Mouse (Mus musculus): ENCODE measurements around the gene Smim9.
"Not testable (repeated sequence)": the region's sequence is repeated elsewhere in the genome, so short reads cannot be mapped to it uniquely, and the experiment has no call there.

Smim9 gene

GRCm38 (mm10) chrX:75163670-75164069, at the start of gene Smim9:
Gene Smim9 (minus strand): TSS chrX:75163770.
- no peak for DNase-seq (ENCODE audit: low read depth)

GRCm38 (mm10) chrX:75155576-75156243, 7.9 kb downstream of the Smim9 start:
- DNase-seq (ENCODE audit: low read depth): peak; percentile 20

- no peak for DNase-seq (ENCODE audit: low read depth)
Measured at GRCm38 (mm10) chrX:75152249-75152648, 11.3 kb downstream of the Smim9 start.

GRCm38 (mm10) chrX:75150304-75150703, 13.3 kb downstream of the Smim9 start:
- DNase-seq (ENCODE audit: low read depth): no peak

- DNase-seq (ENCODE audit: low read depth): no peak
Measured at GRCm38 (mm10) chrX:75148414-75148813, 15.2 kb downstream of the Smim9 start.

- not testable (repeated sequence) for DNase-seq (ENCODE audit: low read depth)
Measured at GRCm38 (mm10) chrX:75143124-75143555, 20.4 kb downstream of the Smim9 start.

GRCm38 (mm10) chrX:75138182-75138581, 25.4 kb downstream of the Smim9 start:
- no peak for DNase-seq (ENCODE audit: low read depth)

GRCm38 (mm10) chrX:75137729-75138128, 25.8 kb downstream of the Smim9 start:
- no peak for DNase-seq (ENCODE audit: low read depth)

- no peak for DNase-seq (ENCODE audit: low read depth)
Measured at GRCm38 (mm10) chrX:75136938-75137337, 26.6 kb downstream of the Smim9 start.

- DNase-seq (ENCODE audit: low read depth): peak; percentile 83
Measured at GRCm38 (mm10) chrX:75130467-75131160, 33.0 kb downstream of the Smim9 start, which contains the start of gene Mpp1. Gene Mpp1 (minus strand): TSS chrX:75131016.

- DNase-seq (ENCODE audit: low read depth): no peak
Measured at GRCm38 (mm10) chrX:75129474-75129873, 34.1 kb downstream of the Smim9 start.

GRCm38 (mm10) chrX:75128333-75128980, 35.1 kb downstream of the Smim9 start:
- DNase-seq (ENCODE audit: low read depth): peak; percentile 26

GRCm38 (mm10) chrX:75126893-75127292, 36.7 kb downstream of the Smim9 start:
- no peak for DNase-seq (ENCODE audit: low read depth)

- no peak for DNase-seq (ENCODE audit: low read depth)
Measured at GRCm38 (mm10) chrX:75125606-75126005, 38.0 kb downstream of the Smim9 start.

- DNase-seq (ENCODE audit: low read depth): no peak
Measured at GRCm38 (mm10) chrX:75115550-75115949, 48.0 kb downstream of the Smim9 start.

- DNase-seq (ENCODE audit: low read depth): no peak
Measured at GRCm38 (mm10) chrX:75102293-75102692, 61.3 kb downstream of the Smim9 start.

GRCm38 (mm10) chrX:75098799-75099198, 64.8 kb downstream of the Smim9 start:
- DNase-seq (ENCODE audit: low read depth): no peak

GRCm38 (mm10) chrX:75096163-75096770, 67.3 kb downstream of the Smim9 start:
- no peak for DNase-seq (ENCODE audit: low read depth)
